Mouse (Mus musculus): ENCODE data around the gene Fam53b.

GRCm38 (mm10) chr7:132681296-132681695 is 132.4 kb downstream of the Fam53b start:
- TF ChIP-seq CTCF (IDR thresholded peaks at IDR 0.05) (no peak), EP300 (IDR thresholded peaks at IDR 0.05) (no peak)

Data from lung, postnatal 0 days (tissue).